Mouse (Mus musculus) T-helper 17 cell (primary cell): ENCODE measurements around the gene Cers6.

Source experiments
- in situ Hi-C, 2 experiments: fragments of 300-600 bp; cut with MboI, MseI; formaldehyde crosslinking; loops; 1 replicate in 1 of 2; 2 replicates in 1 of 2; pipeline ENCODE4 v1.15.1; 2025; ENCODE audit warnings: high pct_unique_total_duplicates in 2 of 2

The Cers6 gene

DNA sequence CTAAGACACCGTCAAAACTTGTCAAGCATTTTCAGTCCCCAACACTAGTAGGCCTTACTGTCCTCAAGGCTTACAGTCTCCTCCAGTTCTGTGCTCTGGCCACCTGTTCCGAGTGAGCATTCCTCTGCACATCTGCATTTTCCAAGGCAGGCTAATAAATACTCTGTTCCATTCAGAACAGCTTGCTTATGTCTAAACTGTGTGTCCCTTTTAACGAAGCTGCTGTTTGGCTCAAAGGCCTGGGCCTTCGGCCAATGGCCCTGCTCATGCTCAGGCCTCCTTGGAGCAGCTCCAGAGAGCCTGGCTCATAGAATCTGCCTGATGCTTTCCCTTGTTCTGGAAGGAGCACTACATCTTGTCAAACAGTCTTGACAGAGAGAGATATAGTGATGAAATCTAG, 193.0 kb downstream of the Cers6 start:
- in situ Hi-C loops: loop anchor here in 1 of 2 experiments (25.0 kb wide), 1 partner anchor 492 kb away; no protein-coding TSS in a partner anchor

DNA sequence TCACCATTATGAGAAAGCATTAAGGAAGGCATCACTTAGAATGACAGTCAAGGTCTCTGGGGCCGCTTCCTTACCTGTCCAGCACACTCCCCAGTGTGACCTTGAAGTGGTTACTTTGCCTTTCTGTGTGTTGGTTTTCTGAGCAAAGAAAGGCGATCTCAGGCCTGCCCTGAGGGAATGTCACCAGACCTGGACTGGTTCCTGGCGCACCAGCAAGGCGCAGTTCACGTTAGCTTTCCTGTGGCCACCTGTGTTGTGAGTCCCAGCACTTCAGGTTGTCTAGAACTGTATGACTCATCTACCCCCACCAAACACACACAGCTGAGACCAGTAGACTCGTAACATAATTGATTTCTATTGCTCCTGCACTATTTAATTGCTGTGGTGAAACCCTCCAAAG, 193.9 kb downstream of the Cers6 start:
- in situ Hi-C loops: loop anchor here (5.0 to 25.0 kb wide), 3 partner anchors 263 to 493 kb away; no protein-coding TSS in a partner anchor

DNA sequence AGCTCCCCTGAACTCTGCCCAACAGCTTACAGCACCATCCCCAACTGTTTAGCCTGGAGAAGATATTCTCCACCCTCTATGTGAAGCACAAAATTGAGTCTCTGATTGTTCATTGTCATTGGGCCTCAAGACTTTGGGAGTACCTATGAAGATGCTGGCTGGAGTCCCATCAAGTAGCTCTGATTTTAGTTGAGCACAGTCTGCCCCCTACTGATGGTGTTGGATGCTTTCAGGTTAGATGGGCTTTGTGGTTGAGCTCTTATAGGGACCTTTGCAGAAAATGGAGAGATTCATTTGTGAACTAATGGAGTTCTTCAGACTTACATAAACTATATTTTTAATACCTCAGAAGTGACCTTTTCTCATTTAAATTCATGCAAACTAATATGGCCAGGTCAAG, 200.1 kb downstream of the Cers6 start:
- in situ Hi-C loops: loop anchor here in 1 of 2 experiments (25.0 kb wide), 1 partner anchor 499 kb away; no protein-coding TSS in a partner anchor

DNA sequence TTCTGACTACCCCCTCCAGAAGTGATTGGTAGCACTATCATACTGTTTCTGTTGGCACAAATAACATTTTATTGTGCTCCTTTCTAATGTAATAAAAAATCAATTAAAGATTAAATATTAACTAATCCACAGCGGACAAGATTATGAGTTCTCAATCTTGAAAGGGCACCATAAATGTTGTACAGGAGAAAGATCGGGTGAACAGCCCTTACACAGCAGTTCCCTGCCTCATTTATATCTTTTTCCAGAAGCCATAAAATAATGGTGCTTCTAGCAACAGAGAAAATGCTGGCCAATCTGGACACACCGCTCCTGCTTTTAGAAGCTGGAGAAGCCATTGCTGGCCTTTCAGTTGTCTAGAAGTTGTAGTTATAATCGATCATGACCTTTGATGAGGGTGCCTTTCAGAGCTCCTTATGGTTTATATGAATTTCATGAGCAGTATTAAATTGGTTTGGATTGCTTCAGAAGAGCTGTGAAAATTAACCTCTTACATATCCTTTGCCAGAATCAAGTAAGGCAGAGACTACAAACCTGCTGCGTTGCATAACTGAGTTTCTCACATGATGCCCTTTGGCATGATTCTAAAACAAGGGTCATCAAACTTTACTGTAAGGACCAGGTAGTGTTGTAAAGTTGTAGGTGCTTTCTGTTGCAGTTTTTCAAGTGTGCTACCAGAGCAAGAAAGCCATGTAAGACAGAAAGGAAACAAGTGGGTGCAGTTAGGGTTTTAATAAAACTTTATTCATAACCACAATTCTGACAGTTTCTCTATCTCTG, 200.9 kb downstream of the Cers6 start:
- in situ Hi-C loops: loop anchor here in 1 of 2 experiments (25.0 kb wide), 1 partner anchor 500 kb away; no protein-coding TSS in a partner anchor

DNA sequence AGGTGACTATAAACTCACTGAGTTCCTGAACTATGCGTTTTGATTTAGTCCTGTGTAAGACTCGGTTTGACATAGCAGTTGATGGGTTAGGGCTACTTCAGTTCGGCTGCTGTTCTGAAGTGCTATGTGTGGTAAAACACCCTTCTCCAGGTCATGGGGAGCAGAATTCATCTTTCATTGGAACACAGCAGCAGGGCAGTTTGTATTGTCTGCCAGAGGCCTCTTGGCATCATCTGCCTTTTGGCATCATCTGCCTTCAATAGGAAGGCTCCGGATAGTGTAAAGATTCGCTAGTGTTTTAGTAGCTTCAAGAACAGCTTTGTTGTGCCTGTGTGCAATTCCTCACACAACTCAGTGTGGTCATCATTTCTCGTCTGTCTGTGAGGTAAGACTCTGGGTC, 203.5 kb downstream of the Cers6 start:
- in situ Hi-C loops: loop anchor here in 1 of 2 experiments (25.0 kb wide), 1 partner anchor 502 kb away; no protein-coding TSS in a partner anchor

DNA sequence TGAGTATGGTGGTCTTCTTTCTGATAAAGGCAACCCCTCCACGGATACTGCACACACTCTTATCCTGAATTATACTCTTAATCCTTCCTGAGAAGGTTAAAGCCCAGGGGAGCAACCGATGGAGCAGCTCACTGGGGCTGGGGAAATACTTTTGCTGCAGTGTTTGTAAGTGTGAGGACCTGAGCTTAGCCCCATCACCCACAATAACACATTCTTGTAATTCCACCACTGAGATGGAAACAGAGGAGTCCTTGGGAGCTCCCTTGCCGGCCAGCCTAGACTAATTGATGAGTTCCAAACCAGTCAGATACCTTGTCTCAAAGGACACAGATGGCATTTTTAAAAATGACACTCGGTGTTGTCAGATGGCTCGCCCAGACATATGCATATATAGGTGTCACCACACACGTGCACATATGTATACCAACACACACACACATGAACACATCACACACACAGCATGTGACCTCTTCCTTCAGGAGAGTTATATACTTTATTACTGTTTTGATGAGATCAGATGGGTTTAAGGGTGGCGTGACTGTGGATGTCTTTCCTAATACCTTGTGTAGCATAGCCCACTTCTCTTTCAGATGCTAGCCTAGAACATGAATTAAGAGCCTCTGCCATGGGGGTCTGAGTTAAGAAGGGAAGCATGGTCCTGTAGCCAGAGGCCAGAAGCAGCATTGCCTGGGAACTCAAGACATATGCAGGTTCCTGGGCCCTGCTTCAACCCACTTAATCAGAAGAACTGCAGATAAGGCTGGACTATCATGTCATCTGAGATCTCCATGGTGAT, 210.4 kb downstream of the Cers6 start:
- in situ Hi-C loops: loop anchor here in 1 of 2 experiments (25.0 kb wide), 1 partner anchor 509 kb away; no protein-coding TSS in a partner anchor

DNA sequence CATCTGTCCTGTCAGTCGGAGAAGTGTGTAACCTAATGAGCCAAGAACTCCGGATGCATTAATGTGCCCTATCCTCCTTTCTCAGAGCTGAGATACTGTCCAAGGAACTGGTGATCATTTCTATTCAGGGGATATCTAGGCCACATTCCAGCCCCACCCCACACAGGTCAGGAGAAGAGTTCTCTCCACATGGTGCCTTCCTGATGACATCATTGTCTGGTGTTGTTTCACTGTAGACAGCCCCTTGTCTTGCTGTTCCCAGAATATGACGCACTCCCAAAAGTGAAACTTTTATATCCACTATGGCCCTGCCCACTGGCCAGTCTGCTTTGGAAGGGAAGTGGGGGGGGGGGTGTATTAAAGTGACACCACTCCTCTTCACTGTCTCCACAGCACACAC, 215.9 kb downstream of the Cers6 start:
- in situ Hi-C loops: no loop called here

DNA sequence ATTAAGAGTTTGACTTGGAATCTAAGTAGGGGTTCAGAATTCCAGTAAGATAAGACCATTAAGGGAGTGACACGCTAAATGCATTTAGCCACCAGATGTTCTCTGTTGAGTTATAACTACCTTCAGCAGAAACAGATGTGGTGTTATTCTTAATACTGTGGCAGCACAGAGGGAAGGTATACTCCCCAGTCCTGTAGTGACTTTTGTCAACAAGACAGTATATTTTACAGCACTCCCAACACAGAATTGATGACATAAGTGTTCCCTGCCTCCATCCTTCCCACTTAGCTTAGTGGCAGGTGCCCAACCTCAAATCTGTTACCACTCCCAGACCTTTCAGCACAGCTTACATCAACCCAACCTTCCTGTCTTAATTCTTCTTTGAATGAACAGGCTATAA, 219.5 kb downstream of the Cers6 start:
- in situ Hi-C loops: no loop called here

DNA sequence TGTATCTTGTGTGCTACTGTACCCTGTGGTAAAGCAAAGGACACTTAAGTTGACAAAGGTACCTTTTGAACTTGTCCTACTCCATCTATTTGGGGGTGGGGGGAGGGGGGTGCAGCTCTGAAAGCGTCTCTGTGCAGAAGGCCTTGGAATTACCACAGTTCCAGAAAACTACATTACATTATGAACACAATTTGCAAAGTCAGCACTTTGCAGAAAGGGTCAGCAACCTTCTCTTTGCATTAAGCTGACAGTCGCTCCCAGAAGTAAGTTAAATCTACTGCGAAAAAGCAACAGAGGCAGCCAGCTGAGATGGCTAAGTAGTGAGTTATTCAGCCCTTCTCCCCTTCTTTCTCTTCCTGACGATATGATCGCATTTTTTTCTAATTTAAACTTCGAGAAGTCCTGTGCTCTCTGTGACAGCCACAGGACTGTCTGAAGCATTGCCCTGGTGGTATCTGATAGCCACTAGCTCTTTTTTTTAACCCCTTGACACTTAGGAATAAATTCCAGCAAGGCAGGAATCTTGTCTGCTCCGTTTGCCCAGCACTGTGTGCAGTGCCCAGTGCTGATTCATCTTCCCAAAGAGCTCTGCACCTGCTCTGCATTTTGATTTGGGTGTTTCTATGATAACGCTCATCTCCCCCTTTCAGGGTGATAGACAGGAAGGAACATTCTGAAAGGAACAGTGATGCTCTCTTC, 221.4 kb downstream of the Cers6 start:
- in situ Hi-C loops: no loop called here

DNA sequence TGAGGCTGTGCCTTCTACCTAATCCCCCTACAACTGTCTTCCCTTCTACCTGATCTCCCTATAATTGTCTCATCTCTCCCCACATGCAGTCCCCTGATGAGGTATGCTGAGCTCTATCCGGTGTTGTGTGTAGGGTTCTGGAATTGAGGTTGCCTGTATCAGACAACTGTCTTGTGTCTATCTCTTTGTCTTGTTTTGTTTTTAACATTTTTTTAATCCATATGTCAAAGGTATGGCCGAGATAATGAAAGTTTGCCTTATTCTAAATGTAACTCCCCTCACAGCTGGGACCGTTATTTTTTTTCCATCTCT, 221.9 kb downstream of the Cers6 start:
- in situ Hi-C loops: no loop called here

DNA sequence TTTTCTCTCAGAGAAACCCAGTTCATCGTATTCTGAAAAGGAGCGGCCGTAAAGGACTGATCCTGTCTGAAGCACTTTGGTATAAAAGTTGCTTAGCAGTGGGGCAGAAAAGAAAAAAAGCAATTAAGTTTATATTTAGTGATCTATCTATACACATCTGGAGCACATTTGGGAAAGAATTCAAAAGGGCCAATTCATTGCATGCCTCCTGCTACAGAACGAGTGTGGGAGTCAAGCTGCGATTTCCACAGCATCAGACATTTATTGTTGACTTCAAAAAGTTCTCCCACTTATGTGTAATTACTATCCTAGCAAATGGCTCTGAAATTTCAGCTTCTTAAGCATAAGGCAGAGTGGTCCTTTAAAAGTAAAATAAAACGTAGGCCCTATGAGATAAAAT, 223.2 kb downstream of the Cers6 start:
- in situ Hi-C loops: no loop called here

DNA sequence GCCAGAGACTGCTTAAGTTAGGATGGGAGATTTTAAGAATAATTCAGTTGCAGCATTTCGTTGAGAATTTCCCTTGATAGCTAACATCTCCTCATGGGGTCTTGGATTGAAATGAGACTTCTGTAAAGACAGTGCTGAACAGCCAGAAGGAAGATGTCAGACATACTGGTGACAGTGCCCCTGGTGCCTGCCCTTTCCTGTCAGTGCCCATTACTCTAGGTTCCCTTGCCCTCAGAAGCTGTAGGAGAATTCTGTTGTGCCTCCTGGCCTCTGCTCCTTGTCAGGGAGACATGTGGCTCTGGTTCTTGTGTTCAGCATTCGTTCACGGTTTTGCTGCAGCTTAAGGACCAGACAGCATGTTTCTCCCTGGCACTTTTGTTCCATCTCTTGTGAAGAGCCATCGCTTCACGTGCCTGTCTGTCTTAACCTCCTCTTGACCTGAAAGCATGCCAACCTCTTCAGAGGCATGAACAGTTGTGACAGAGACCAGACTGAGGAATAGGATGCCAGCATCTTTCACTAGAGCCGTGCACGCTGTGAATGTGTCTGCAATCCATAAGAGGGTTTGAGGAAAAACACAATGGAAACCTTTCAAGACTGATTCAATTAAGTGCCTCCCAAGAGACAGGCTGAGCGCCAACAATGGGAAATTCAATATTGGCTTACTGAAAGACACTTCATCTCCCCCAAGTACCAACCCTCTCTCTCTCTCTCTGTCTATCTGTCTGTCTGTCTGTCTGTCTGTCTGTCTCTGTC, 225.4 kb downstream of the Cers6 start:
- in situ Hi-C loops: no loop called here

DNA sequence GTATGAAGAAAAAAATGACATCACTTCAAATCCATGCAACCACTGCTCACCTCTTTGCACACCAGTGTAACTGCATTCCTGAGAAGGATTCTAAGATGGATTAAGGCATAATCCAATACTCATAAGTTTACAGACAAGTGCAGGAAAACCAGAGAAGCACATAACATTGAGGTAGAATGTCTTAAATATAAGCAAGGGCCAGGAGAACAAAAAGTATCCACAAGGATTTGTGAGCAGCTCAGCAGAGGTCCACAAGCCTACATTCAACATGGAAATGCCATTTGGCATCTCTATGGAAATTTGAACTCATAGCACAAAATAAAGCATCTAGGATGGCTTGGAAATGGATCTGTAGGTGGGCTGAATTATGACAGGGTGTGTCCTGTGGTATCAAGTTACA, 234.6 kb downstream of the Cers6 start:
- in situ Hi-C loops: loop anchor here (5.0 to 10.0 kb wide), 2 partner anchors 309 to 531 kb away; no protein-coding TSS in a partner anchor

DNA sequence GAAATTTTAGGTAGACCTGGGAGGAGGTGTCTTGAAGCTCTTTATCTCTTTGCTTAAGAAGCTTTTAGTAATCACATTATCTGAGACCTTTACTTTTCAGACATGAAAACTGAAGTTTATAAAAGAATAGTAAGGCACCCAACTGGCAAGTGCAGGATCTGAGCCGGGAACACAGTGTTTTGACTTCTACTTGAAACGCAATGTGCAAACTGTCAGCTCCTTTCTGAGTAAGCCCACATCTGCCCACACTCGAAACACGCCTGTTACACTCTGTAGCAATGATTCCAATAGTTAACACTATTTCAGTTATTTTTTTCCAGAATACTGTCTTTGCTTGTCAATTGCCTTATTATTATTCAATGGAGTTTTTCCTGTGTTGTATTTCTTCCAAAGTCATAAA, 235.6 kb downstream of the Cers6 start:
- in situ Hi-C loops: loop anchor here (5.0 to 10.0 kb wide), 2 partner anchors 310 to 532 kb away; no protein-coding TSS in a partner anchor

DNA sequence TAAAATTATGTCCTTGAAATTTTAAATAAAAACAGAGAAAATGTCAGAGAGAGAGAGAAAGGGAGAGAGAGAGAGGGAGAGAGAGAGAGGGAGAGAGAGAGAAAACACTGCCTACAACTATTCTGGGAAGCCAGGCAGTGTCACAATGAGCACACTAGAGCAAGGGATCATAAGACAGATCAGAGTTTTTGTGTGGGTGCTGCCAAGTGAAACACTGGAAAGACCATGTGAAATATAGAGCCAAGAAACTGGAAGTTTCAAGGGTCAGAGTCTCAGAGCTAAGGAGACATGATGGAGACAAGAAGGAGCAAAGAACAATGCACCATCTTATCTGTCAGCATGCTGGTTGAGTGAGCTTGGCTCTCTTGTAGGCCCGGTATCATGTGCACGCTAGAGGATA, 236.3 kb downstream of the Cers6 start:
- in situ Hi-C loops: loop anchor here (5.0 to 10.0 kb wide), 2 partner anchors 310 to 533 kb away; no protein-coding TSS in a partner anchor

DNA sequence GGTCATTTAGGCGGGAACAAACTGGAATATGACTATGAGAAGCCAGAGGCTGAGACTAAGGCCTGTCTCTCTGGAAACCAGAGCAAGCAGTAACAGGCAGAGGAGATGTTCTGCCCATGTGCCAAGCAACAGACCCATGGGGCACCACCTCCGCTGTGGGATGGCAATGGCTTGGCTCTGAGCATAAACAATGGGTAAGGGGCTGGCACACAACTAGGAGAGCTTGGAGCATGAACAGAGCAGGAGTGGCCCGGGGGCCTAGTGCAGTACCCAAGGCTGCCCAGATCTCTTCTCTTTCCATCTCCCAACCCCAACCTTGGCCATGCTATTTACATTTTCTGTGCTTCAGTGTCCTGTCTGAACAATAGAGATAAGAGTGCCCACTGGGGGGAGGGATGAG, 237.5 kb downstream of the Cers6 start:
- in situ Hi-C loops: loop anchor here (5.0 to 10.0 kb wide), 2 partner anchors 311 to 534 kb away; no protein-coding TSS in a partner anchor

DNA sequence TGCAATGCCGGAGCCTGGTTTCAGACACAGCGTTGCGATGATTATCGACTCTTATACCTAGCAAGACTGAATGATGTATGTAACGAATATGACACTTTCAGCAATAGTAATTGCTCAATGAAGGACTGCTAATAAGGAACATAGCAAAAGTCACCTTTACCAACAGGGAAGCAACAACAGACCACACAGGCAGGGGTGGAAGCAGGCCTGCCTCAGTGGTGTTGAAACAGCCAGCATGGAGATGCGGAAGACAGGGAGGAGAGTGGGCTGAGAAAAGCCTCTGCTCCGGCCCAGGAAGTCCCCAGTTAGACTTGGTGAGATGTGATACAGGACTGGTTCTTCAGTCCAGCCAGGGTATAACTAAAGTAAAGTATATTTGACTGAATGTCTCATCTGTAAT, 237.9 kb downstream of the Cers6 start:
- in situ Hi-C loops: loop anchor here (5.0 to 10.0 kb wide), 2 partner anchors 312 to 534 kb away; no protein-coding TSS in a partner anchor

DNA sequence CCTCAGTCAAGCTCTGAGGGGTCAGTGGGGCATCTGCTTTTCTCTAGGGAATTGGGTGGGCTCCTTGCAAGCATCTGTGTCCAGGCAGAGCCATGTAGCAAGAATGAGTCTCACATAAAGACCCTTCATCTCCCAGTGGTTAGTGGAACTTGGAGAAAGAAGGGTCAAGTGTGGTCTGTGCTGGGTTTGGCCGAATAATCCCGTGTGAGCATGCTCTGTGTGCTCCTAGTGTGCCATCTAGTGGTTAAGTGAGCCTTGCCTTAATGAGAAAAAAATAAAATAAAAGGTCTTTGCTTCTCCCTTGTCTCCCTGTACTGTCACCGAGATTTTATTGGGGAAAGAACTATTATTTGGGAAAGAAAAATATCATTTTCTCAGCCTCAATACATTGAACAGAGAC, 239.5 kb downstream of the Cers6 start:
- in situ Hi-C loops: no loop called here

DNA sequence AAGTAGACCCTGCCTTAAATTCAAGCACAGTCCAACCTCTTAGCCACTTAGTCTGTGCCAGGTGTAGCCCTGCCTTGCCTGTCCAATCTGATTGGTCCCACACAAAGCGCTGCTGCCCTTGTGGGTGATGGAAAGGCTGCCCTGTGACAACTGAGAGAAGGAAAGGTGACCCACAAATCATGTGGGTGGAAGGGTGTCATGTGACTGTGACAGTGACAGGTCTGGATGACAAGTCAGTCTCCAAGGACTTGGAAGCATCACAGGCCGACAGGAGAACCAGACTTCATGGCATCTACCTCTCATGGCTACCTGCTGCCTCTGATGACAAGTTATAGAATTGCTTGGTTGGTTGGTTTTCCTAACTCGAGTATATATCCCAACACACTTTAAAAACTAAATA, 242.3 kb downstream of the Cers6 start:
- in situ Hi-C loops: no loop called here

DNA sequence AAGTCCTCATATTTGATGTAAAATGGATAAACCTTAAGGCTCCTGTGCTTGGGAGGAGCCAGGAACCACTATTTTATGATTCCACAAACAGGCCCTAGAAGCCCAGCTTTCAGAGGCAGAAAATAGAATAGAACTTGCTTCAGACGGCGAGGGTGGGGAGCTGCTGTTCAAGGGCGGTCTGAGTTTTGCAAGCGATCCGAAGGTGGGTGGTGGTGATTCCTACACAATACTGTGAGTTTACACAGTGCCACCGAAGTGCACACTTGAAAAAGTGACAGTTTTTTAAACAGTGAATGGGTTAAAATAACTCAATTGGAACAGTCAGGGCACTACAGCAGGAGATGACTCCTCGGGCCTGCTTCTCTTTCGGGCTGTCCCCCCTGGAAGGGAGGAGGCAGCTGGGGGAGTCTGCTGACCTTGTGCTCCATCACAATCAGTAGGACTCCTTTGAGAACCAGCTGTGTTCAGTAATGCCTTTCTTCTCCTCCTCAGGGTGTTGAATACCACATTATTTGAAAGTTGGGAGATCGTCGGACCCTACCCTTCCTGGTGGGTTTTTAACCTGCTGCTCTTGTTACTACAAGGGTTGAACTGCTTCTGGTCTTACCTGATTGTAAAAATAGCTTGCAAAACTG, 243.4 kb downstream of the Cers6 start:
- in situ Hi-C loops: no loop called here
